Comparison of ENCODE assay signal across 22 mouse cellular contexts in the genomic region with DNA sequence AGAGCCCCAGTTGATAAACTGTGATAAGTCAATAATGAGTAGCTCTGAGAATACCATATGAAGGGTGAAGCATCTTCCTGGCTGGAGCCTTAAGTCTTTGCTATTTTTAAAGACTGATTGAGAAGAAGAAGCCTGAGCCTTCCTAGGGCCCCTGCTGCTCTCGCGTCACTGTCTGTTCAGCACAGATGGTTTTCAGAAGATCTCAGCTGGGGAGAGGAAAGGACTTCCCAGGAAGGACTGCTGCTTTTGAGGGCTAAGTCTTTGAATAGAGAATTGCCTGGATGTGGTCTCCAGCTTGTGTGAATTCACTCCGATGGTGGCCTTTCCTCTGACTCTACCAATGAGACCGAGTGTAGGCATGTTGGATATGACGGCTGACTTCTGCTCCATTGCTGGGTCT.
DNase-seq lines count a peak whose midpoint lies in the region; TF ChIP-seq lines count a peak whose summit lies in the region.
"Had no signal": no experiment of that assay in that cellular context is flagged by ENCODE, and none has a peak within 500 bp of the region (broad histone marks: within the 10 kb centered on the region; RNA-seq: fewer than 3 reads in every experiment).

No protein-coding gene starts in this region.

- TF ChIP-seq POLR2A in cerebellum, adult 2 months (IDR thresholded peaks at IDR 0.05; ENCODE audit: borderline replicate concordance, insufficient read depth, low read length): no peak

- H3K27me3 ChIP-seq in cerebellum, adult 2 months (ENCODE audit: control insufficient read depth, insufficient read depth, low read length): no peaks in the 10 kb centered on the region
- H3K27me3 ChIP-seq: embryonic facial prominence, embryonic 12.5 days; embryonic facial prominence, embryonic 15.5 days; heart, embryonic 13.5 days had no signal

- no peak overlapping the region for H3K27ac ChIP-seq in cerebellum, adult 2 months (ENCODE audit: insufficient read depth, low read length)
- no peak overlapping the region for H3K27ac ChIP-seq in layer of hippocampus, adult 2 months
- H3K27ac ChIP-seq: embryonic facial prominence, embryonic 12.5 days; embryonic facial prominence, embryonic 15.5 days; heart, adult 2 months; heart, embryonic 10.5 days; heart, embryonic 13.5 days; hindbrain, embryonic 14.5 days had no signal

- 19% methylated on average over 5 of the region's 5 CpGs for WGBS in cerebellum, adult 2 months

- DNase-seq in cerebellum, adult 2 months: peak; percentile 34 to 69
- no peak for DNase-seq in cerebellum, adult 11 months
- peak; percentile 47 to 56 for DNase-seq in cerebellum, postnatal 25 days
- DNase-seq in cerebellum, postnatal 4 days (ENCODE audit: low spot score in 2 of 2): no peak
- DNase-seq in layer of hippocampus, adult 2 months (ENCODE audit: low spot score in 2 of 2): peak; percentile 5 to 10
- no peak for DNase-seq in layer of hippocampus, postnatal 14 days (ENCODE audit: low spot score in 2 of 2)
- peak; percentile 27 to 28 for DNase-seq in cerebellum, postnatal 36 days
- DNase-seq in kidney, adult 8-10 months: no peak
- DNase-seq: adrenal gland, adult 2 months; adrenal gland, postnatal 14 days; forebrain, postnatal 0 days; gastrocnemius, postnatal 10 days; gastrocnemius, postnatal 36 days; heart, adult 2 months; heart, postnatal 14 days; heart, postnatal 4 days; kidney, adult 2 months had no signal

- H3K4me3 ChIP-seq in cerebellum, adult 2 months (replicated peaks; ENCODE audit: insufficient read depth, low read depth, low read length): no peak overlapping the region
- H3K4me3 ChIP-seq in layer of hippocampus, adult 2 months: no peak overlapping the region
- H3K4me3 ChIP-seq: embryonic facial prominence, embryonic 12.5 days; embryonic facial prominence, embryonic 15.5 days; heart, adult 2 months; heart, embryonic 10.5 days; heart, embryonic 13.5 days had no signal

- peaks cover 3% of the 10 kb centered on the region; the same call in 1 of the 2 replicates for H3K4me1 ChIP-seq in cerebellum, adult 2 months (ENCODE audit: control insufficient read depth, insufficient read depth, low read length)
- H3K4me1 ChIP-seq: embryonic facial prominence, embryonic 12.5 days; embryonic facial prominence, embryonic 15.5 days; heart, embryonic 10.5 days; heart, embryonic 13.5 days had no signal

- no peak for TF ChIP-seq CTCF in cerebellum, adult 2 months (IDR thresholded peaks at IDR 0.05; ENCODE audit: borderline replicate concordance, insufficient read depth, low read depth, low read length)
- TF ChIP-seq CTCF in layer of hippocampus, adult 2 months (conservative IDR thresholded peaks at IDR 0.05): no peak

Comparison
In these comparisons a context has a peak if more than half of its experiments do, and no peak if none do; other contexts are left out.
1. DNase-seq: peak in cerebellum, adult 2 months (2 of 2), cerebellum, postnatal 25 days (2 of 2), layer of hippocampus, adult 2 months (2 of 2) and cerebellum, postnatal 36 days (2 of 2); none in cerebellum, adult 11 months (single experiment), cerebellum, postnatal 4 days (0 of 2), layer of hippocampus, postnatal 14 days (0 of 2) and kidney, adult 8-10 months (0 of 2).